Mouse (Mus musculus): ENCODE measurements around the gene Col25a1.

Gene Col25a1

GRCm38 (mm10) chr3:130329833-130330555 is 198.7 kb downstream of the Col25a1 start:
- no peak for DNase-seq

DNA sequence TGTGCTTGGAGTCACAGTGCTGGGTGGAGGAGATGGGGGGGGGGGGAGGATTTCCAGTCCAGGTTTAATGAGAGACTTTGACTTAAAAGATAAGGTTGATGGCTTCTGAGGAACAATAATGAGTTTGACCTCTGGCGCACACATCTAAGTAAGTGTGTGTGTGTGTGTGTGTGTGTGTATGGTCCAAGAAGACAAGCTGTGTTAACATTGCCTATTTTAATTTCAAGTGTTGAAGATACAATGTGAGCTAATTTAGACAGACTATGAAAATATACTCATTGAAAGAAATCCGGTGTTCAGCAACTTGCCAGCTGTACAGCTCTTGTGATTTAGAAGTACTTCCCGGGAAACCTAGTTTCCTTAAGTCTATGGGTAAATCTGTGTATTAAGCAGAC is 199.3 kb downstream of the Col25a1 start:
- no peak for DNase-seq

- no peak for DNase-seq
These were observed 201.1 kb downstream of the Col25a1 start for GRCm38 (mm10) chr3:130332347-130332913.

DNA sequence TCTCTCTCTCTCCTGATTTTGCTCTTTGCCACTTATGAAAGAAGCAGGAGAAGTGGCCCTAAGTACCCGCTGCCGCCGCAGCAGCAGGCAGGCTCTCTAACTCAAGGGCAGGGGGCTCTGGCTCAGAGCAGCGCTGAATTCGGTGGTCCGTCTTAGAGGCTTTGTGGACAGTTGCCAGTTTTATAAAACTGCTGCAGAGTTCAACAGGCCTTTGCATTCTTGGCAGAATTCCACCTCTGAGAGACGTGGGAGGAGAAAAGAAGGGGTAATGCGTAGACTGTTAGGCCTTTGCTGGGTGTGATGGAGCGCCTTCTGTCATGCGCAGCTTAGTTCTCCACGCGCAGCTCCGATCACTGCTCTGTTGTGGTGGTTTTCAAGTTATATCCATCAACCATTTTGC is 206.6 kb downstream of the Col25a1 start:
- DNase-seq: peak; percentile 21

- no peak for DNase-seq
These were observed 207.1 kb downstream of the Col25a1 start for GRCm38 (mm10) chr3:130338371-130338770.

DNA sequence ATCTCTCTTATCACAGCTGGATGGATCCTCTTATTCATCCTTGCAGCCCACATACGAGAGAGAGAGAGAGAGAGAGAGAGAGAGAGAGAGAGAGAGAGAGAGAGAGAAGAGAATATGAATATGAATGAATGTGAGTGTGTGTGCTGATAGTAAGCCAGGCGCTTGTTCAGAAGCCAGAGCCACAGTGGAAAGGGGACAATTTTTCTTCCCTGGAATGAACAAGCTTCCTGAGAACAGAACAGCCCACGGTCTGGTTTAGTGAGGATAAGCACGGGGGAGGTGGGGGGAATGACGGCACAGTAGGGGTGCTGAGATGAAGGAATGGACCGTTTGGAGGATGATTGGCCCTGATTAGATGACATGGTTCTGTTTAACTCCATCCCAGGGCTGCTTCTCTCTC is 218.9 kb downstream of the Col25a1 start:
- peak; percentile 32 for DNase-seq

GRCm38 (mm10) chr3:130354399-130355039 is 223.2 kb downstream of the Col25a1 start:
- no peak for DNase-seq

DNA sequence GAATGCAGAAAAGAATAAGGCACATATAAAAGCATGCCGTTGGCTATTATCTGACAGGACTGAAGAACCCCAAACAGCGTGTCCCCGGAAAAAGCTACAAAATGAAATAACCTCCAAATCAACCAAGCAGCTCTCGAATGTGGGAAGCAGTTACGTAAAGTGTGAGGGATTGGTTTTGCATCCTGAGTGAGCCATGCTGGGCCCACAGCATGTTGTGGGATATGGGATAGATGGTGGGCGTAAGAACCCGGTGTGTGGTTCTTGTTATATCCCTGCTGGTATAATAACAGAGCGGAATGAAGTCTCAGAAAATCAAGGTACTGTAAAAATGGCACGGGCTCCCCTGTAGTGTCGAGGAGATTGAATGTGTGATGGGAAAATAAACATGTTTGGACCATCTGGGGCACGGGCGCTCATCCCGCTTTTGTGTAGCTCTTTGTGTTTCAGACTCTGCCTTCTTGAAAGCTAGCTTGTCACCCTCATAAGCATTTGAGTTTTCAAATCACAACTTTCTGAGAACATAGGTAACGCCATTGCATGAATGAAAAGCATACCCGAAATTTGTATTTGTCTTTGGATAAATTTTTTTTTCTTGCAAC is 225.4 kb downstream of the Col25a1 start:
- DNase-seq: peak; percentile 23

DNA sequence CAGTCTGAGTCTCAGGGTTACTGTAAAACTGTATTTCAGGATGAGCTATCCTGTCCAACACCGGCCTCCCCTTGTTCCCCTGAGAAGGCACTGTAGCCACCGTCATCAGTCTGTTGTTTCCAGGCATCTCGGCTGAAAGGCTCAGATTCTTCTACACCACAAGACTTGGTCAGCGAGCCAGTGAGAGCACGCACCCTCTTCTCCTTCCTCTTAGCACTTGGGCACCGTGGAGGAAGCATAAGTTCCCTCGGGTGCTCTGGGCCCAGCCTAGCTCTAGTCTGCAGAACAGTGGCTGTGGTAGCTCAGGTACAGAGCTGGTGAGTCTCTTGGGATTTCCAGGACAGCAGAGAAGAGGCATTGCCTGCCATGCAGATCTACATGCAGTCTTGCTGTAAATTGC is 229.5 kb downstream of the Col25a1 start:
- no peak for DNase-seq

DNA sequence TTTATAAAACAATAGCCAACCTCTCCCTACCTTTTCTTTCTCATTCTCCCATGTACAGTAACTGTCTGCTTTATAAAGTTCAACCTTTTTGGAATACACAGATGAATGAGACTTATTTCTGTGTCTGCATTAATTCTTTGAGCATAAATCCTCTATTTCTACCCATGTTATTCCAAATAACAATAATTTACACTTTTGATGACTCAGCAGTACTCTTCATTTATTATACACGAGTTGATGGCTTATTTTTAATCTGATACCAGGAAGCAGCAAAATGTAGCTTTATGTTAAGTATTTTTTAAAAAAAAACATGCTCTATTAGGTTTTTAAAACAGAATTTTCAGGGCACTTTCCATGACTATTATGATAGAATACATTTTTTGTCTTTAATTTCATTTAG is 230.6 kb downstream of the Col25a1 start:
- DNase-seq: no peak

DNA sequence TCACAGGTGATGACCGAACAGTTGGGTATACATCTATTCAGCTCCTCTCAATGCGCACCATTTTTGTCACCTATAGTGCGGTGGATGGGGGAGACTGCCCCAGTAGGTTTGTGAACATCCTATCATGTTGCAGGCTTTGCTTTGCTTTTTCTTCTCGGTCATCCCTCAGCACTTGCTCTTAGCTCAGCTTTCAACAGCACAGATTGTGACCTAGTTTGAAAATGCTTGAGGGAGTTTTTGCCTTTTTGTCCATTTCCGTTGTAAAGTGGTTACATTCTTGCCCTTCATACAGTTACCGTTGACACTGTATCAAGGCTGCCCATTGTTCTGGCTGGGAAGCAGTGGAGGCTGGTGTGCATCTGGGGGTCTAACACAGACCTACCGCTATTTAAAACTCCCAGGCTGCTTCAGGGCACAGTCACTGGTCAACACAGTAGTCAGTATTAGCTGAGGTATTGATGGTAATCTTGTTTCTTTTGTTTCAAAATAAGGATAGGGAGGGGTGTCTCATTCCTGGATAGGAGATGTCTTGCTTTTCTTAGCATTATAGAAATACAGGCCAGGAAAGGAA is 231.6 kb downstream of the Col25a1 start:
- peak; percentile 16 for DNase-seq

DNA sequence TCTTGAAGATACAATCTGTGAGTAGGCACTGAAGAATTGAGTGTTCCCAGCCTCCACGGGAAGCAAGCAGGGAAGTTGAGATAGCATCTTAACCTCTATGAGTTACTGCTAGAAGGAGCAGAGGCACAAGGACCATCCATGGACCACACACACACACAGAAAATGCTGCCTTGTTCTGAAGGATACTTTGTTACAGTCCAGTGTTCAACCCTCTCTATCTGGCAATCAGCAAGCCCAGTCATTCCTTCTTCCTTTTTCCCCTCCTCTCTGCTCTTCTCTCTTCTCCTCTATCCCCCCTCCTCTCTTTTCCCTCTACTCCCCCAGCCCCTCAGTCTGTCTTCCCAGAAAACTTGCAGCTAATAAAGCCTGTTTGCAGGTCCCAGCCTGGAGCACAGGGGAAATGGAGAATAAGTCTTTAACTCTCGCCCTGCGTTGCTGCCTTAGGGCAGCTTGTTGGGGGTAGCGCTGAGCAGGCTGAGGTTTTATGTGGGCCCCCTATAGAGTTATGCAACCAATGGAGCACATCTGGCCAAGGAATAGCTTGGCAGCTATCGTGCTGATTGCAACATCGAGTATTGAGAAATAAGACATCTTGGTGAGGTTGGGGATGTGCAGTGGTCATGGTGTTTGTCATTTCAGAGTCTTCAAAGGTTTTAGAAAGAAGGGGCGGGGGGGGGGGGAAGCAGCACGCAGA is 235.8 kb downstream of the Col25a1 start:
- DNase-seq: no peak

DNA sequence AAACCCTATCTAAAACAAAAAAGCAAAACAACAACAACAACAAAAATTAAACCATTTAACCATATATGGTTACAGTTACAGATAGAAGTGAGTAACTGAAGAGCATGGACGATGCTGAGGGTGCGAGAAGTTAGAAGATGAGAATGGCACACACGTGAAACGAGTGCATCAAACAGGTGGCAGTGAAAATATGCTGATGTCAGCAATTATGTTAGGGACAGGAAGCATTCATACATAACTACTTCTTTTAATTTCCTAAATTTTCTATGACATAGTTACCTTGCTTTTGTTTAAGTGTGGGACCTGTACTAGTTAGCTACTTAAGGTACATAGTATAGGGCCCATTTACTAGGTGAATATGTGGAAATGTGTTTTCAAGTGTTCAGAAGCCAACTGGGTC is 237.1 kb downstream of the Col25a1 start:
- DNase-seq: no peak

DNA sequence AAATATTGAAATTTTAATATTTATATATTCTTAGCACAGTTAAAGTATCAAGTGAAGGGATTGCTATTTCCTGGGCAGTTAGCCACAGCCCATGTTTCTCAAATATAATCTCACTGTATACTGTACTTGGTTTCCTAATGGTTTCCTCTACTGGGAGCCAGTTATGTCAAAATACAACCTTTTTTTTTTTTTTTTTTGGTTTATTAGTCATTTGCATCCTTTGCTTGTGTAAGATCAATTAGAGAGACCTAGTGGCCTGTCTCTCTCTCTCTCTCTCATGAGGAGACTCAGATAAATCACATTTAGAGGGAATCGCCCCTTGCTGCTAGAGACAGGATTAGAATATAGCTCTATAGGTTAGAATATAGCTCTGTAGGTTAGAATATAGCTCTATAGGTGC is 237.8 kb downstream of the Col25a1 start:
- no peak for DNase-seq

GRCm38 (mm10) chr3:130370167-130370566 is 238.9 kb downstream of the Col25a1 start:
- DNase-seq: no peak

DNA sequence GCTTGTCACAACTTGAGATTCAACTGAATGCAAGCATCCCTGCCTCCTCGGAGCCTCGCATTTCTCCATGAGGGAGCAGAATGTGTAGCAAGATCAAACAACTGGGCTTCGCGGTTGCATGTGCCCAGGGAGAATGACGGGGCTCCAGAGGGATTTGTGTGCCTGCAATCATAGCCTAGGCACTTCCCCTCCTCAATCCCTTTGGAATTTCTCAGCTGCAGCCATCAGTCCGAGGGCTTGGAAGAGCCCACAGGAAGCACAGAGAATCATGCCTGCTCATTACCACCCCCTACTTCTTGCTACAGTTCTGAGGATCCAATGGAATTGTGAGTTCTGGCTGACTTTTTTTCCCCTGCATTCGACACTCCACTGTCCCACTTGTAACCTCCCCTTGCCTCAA is 241.8 kb downstream of the Col25a1 start:
- no peak for DNase-seq

- DNase-seq: no peak
These were observed 243.5 kb downstream of the Col25a1 start for GRCm38 (mm10) chr3:130374620-130375341.

DNA sequence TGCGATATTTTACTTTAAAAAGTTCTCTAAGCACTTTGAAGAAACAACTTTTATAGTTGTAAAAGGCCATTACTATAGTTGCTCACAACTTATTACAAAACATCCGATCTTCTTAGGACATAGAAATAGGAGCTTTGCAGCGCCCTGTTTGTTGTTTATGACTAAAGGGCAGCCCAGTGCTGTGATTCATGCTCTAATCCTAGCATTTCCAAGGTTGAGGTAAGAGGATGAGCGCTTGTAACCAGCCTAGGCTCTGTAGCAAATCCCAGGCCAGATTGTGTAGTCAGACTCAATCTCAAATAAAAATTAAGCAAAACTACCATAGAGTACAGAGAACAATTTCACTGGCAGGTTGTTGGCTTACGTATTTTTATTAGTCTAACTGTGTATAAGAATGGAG is 246.5 kb downstream of the Col25a1 start:
- DNase-seq: no peak

DNA sequence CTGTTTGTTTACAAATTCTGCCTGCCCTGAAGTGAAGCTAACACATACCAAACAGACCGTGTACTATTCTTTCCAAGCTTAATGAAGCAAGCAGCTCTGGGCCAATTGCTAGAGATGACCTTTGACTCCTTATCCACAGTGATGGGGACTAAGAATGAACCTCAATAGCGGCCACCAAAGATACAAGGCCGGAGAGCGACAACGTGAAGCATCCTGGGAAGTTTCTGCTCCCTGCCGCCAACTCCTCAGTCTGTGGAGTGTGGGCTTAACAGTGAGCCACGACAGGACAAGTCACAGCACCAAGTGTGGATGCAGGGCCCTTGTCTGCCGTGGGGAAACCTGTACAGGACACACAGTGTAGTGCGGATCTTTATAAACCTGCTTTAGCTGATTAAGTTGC is 247.3 kb downstream of the Col25a1 start:
- no peak for DNase-seq

DNA sequence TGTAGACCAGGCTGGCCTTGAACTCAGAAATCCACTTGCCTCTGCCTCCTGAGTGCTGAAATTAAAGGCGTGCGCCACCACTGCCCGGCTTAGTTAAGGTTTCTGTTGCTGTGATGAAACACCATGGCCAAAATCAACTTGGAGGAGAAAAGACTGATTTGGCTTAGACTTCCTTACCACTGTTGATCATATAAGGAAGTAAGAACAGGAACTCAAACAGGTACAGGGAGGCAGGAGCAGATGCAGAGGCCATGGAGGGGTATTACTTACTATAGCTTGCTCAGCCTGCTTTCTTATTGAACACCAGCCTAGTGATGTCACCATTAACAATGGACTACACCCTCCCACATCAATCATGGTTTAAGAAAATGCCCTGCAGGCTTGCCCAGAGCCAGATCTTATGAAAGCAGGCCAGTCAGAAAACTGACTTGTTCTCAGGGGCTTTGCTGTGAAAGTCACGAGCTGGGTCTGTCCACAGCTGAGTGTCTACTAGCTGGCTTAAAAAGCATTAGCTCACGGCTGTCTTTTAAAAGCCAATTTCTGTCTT is 249.1 kb downstream of the Col25a1 start:
- no peak for DNase-seq

DNA sequence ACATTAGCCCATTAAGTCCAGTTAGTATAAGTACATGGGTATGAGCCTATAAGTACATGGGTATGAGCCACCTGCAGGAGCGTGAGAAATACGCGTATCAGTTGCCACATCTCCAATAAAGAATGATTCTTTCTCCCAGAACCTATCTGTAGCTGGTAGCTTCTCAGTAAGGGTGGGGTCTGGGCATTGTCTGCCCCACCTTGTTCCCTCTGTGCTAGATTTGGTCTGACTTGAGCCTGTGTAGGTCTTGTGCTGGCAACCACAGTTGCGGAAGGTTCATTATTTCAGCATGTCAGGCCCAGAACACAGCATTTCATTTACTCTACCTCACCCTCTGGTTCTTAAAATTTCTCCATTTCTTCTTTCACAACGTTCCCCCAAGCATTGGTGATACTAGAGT is 250.4 kb downstream of the Col25a1 start:
- DNase-seq: no peak

GRCm38 (mm10) chr3:130385856-130386255 is 254.6 kb downstream of the Col25a1 start:
- DNase-seq: no peak
